Mouse (Mus musculus): ENCODE results near the gene Csn1s1. TPM values are rescaled to one million over a fixed set of nuclear protein-coding genes. Genes with fewer than 3 reads are reported as not detected.

Csn1s1 gene
- polyA plus RNA-seq (2015; fragmentation: Nextera tagmentation; extraction: Ambion mirVana): not detected in 2 replicates

GRCm38 (mm10) chr5:87665908-87666307, at the start of gene Csn1s1:
TSS of gene Csn1s1 (plus strand) at chr5:87666208.
- H3K27ac ChIP-seq: no peak within 1 kb of the TSS
- ATAC-seq (ENCODE audit: low FRiP score, low read depth): no peak
- H3K9me3 ChIP-seq: no peaks in the 10 kb centered on the region
- no peak within 1 kb of the TSS for H3K9ac ChIP-seq
- H3K36me3 ChIP-seq: no peaks in the 10 kb centered on the region
- no peaks in the 10 kb centered on the region for H3K4me1 ChIP-seq
- no peak within 1 kb of the TSS for H3K4me3 ChIP-seq
- H3K4me2 ChIP-seq (replicated peaks): no peak within 1 kb of the TSS
- H3K27me3 ChIP-seq: no peaks in the 10 kb centered on the region

DNA sequence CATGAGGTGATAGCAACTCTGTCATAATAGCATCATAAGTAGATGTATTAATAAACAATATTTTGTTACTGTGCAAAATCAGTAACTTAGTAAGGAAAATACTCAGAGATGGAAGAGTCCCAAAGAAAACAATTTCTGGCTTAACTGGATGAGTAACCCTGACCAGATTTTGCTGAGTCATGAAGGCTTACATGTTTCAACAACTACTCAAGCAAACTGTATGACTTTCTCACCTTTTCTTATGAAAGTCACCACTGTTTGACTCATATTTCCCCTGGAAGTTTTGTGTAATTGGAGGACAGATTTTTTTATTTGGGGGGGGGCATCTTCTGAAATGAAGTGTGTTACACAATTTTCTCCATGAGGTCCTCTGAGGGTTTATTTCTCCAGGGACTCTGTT, 43.3 kb upstream of the Csn1s1 start:
- no peaks in the 10 kb centered on the region for H3K36me3 ChIP-seq
- no peaks in the 10 kb centered on the region for H3K27me3 ChIP-seq
- no peak for ATAC-seq (ENCODE audit: low FRiP score, low read depth)
- no peak overlapping the region for H3K4me2 ChIP-seq (replicated peaks)
- H3K9ac ChIP-seq: no peak overlapping the region
- H3K4me3 ChIP-seq: no peak overlapping the region
- no peaks in the 10 kb centered on the region for H3K9me3 ChIP-seq
- H3K27ac ChIP-seq: no peak overlapping the region
- no peaks in the 10 kb centered on the region for H3K4me1 ChIP-seq

DNA sequence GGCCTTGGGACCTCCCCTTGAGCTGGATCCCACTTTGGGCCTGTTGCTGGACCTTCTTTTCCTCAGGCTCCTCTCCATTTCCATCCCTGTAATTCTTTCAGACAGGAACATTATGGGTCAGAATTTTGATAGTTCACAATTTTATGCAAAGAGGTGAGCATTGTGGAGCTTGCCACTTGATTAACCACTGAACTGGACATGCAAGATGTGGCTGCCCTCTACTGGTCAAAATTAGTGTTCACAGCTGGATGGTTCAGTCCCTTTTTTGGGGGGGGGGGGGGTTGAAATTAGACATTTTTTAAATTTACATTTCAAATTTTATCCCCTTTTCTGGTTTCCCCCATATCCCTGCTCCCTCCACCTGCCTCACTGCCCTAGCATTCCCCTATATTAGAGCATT, 23.2 kb upstream of the Csn1s1 start:
- H3K4me1 ChIP-seq: no peaks in the 10 kb centered on the region
- ATAC-seq (ENCODE audit: low FRiP score, low read depth): no peak
- H3K36me3 ChIP-seq: no peaks in the 10 kb centered on the region
- no peaks in the 10 kb centered on the region for H3K9me3 ChIP-seq
- no peak overlapping the region for H3K4me3 ChIP-seq
- no peak overlapping the region for H3K4me2 ChIP-seq (replicated peaks)
- H3K27me3 ChIP-seq: no peaks in the 10 kb centered on the region
- no peak overlapping the region for H3K27ac ChIP-seq
- no peak overlapping the region for H3K9ac ChIP-seq

DNA sequence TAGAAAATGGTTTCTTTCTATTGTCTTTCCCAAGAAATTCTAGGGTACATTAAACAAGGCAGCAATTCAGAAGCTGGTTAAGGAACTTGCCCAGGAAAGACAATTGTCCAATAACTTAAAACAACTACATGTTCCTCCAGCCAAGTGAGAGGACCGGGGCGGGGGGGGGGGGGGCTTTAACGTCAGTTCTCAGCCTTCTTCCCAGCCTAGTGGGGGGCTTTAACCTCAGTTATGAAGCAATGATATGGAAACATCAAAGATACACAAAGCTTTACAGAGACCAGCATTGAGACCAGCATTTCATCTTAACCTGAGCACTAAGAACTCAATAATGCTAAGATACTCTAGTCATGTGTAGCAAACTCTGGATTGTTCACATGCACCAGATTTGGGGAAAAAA, 33.5 kb downstream of the Csn1s1 start, which contains the start of gene Csn2:
Gene Csn2 (minus strand): TSS at position 101 of the 400 bp plus-strand sequence.
- 75% methylated on average over 3 of the region's 3 CpGs for WGBS
- Histone ChIP-seq H3K27me3 (no peaks in the 10 kb centered on the region), H3K4me3 (no peak within 1 kb of the TSS), H3K27ac (no peak within 1 kb of the TSS), H3K9me3 (no peaks in the 10 kb centered on the region), H3K36me3 (no peaks in the 10 kb centered on the region), H3K9ac (no peak within 1 kb of the TSS), H3K4me2 (replicated peaks) (no peak within 1 kb of the TSS), H3K4me1 (no peaks in the 10 kb centered on the region)
- no peak for ATAC-seq (ENCODE audit: low FRiP score, low read depth)

- no peaks in the 10 kb centered on the region for H3K36me3 ChIP-seq
- H3K27ac ChIP-seq: no peak overlapping the region
- no peak overlapping the region for H3K4me2 ChIP-seq (replicated peaks)
- no peak for ATAC-seq (ENCODE audit: low FRiP score, low read depth)
- H3K9me3 ChIP-seq: no peaks in the 10 kb centered on the region
- H3K9ac ChIP-seq: no peak overlapping the region
- H3K4me1 ChIP-seq: no peaks in the 10 kb centered on the region
- H3K27me3 ChIP-seq: no peaks in the 10 kb centered on the region
- H3K4me3 ChIP-seq: no peak overlapping the region
- 80% methylated on average over 1 of the region's 1 CpGs for WGBS
Observed at GRCm38 (mm10) chr5:87705891-87706290, 39.9 kb downstream of the Csn1s1 start.

Other genes starting within 250 kb of the Csn1s1 start
- gene Ugt2b38, start 242.0 kb upstream of the Csn1s1 start, polyA plus RNA-seq (2015; fragmentation: Nextera tagmentation; extraction: Ambion mirVana): not detected in 2 replicates
- not detected in 2 replicates for gene Ugt2a2, start 183.9 kb upstream of the Csn1s1 start, polyA plus RNA-seq (2015; fragmentation: Nextera tagmentation; extraction: Ambion mirVana)
- not detected in 2 replicates for gene Gm43638, start 179.4 kb upstream of the Csn1s1 start, polyA plus RNA-seq (2015; fragmentation: Nextera tagmentation; extraction: Ambion mirVana)
- gene Ugt2a1, start 175.3 kb upstream of the Csn1s1 start, polyA plus RNA-seq (2015; fragmentation: Nextera tagmentation; extraction: Ambion mirVana): not detected in 2 replicates
- not detected in 2 replicates for gene Sult1b1, start 128.0 kb upstream of the Csn1s1 start, polyA plus RNA-seq (2015; fragmentation: Nextera tagmentation; extraction: Ambion mirVana)
- gene Sult1d1, start 97.2 kb upstream of the Csn1s1 start, polyA plus RNA-seq (2015; fragmentation: Nextera tagmentation; extraction: Ambion mirVana): not detected in 2 replicates
- gene Sult1e1, start 74.6 kb upstream of the Csn1s1 start, polyA plus RNA-seq (2015; fragmentation: Nextera tagmentation; extraction: Ambion mirVana): 0.11 TPM in 1 of 2 replicates, not detected in the other
- gene Csn2, start 33.4 kb downstream of the Csn1s1 start, polyA plus RNA-seq (2015; fragmentation: Nextera tagmentation; extraction: Ambion mirVana): not detected in 2 replicates
- not detected in 2 replicates for gene Csn1s2a, start 108.4 kb downstream of the Csn1s1 start, polyA plus RNA-seq (2015; fragmentation: Nextera tagmentation; extraction: Ambion mirVana)
- not detected in 2 replicates for gene Csn1s2b, start 141.9 kb downstream of the Csn1s1 start, polyA plus RNA-seq (2015; fragmentation: Nextera tagmentation; extraction: Ambion mirVana)
- gene Prr27, start 159.5 kb downstream of the Csn1s1 start, polyA plus RNA-seq (2015; fragmentation: Nextera tagmentation; extraction: Ambion mirVana): not detected in 2 replicates
- not detected in 2 replicates for gene Odam, start 218.8 kb downstream of the Csn1s1 start, polyA plus RNA-seq (2015; fragmentation: Nextera tagmentation; extraction: Ambion mirVana)